Mouse (Mus musculus) lung, postnatal 0 days (tissue): ENCODE measurements around the gene Itfg2.

Experiments
- CTCF ChIP-seq: IDR thresholded peaks from 2 replicates; pipeline ENCODE4 v1.5.1; 2016; ENCODE audit warnings: antibody characterized with exemption, mild to moderate bottlenecking
- EP300 ChIP-seq: IDR thresholded peaks from 2 replicates; pipeline ENCODE4 v1.6.1; 2016; ENCODE audit warnings: antibody characterized with exemption, mild to moderate bottlenecking, control low read depth

- TF ChIP-seq CTCF (no peak), EP300 (no peak)
These were observed at the start of gene Itfg2 for GRCm38 (mm10) chr6:128424269-128425019.
